ENCODE assay signal across 26 mouse cellular contexts in the genomic region with DNA sequence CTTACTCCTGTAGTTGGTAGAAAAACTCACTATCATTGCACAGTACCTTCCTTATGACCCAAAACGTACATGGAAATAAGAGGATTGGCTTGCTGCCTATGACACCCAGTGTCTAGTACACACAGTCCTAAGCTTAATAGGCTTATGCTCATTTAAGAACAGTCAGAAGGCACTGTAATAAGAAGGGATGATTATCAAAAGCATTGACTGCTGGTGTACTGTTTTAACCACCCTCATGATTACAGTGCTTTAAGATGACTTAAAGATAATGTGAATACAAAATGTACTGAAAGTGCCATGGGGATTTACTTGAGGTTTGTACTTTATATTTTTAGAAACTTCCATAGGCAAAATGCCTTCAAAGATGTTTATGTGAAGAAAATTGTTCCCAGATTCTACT.
"Had no signal": no experiment of that assay in that cellular context is flagged by ENCODE, and none has a peak within 500 bp of the region (broad histone marks: within the 10 kb centered on the region; RNA-seq: fewer than 3 reads in every experiment).

No protein-coding gene starts in this region.

- H3K27ac ChIP-seq: gastrocnemius, adult 2 months; heart, embryonic 10.5 days; hindbrain, embryonic 13.5 days; hindbrain, embryonic 15.5 days; hindbrain, postnatal 0 days; kidney, embryonic 15.5 days; kidney, postnatal 0 days; layer of hippocampus, adult 2 months; left cerebral cortex, adult 2 months; limb, embryonic 10.5 days; limb, embryonic 12.5 days; liver, embryonic 13.5 days; liver, embryonic 15.5 days had no signal

- H3K4me2 ChIP-seq: heart, embryonic 12.5 days; hindbrain, embryonic 13.5 days; hindbrain, embryonic 15.5 days; kidney, embryonic 15.5 days; limb, embryonic 12.5 days; liver, embryonic 11.5 days; liver, embryonic 13.5 days; liver, embryonic 15.5 days had no signal

- H3K4me1 ChIP-seq: heart, embryonic 10.5 days; heart, embryonic 12.5 days; hindbrain, embryonic 13.5 days; hindbrain, embryonic 15.5 days; kidney, embryonic 15.5 days; limb, embryonic 10.5 days; limb, embryonic 12.5 days; liver, embryonic 13.5 days; liver, embryonic 15.5 days had no signal

- H3K27me3 ChIP-seq: heart, embryonic 12.5 days; hindbrain, embryonic 13.5 days; hindbrain, embryonic 15.5 days; kidney, embryonic 15.5 days; limb, embryonic 12.5 days; liver, embryonic 13.5 days; liver, embryonic 15.5 days had no signal

- DNase-seq: gastrocnemius, adult 2 months; gastrocnemius, postnatal 10 days; gastrocnemius, postnatal 25 days; heart, adult 18-20 months; heart, postnatal 10 days; kidney, adult 11 months; kidney, adult 2 months; kidney, adult 9 months; kidney, postnatal 14 days; kidney, postnatal 36 days; liver; liver, embryonic 13.5 days had no signal

- H3K9me3 ChIP-seq: heart, embryonic 10.5 days; heart, embryonic 12.5 days; hindbrain, embryonic 13.5 days; hindbrain, embryonic 15.5 days; kidney, embryonic 15.5 days; limb, embryonic 10.5 days; limb, embryonic 12.5 days; liver, embryonic 13.5 days; liver, embryonic 15.5 days had no signal

- ATAC-seq: hindbrain, postnatal 0 days; intestine, embryonic 16.5 days had no signal

- H3K4me3 ChIP-seq: gastrocnemius, adult 2 months; heart, embryonic 10.5 days; heart, embryonic 12.5 days; hindbrain, embryonic 13.5 days; hindbrain, embryonic 15.5 days; kidney, embryonic 15.5 days; layer of hippocampus, adult 2 months; left cerebral cortex, adult 2 months; limb, embryonic 10.5 days; limb, embryonic 12.5 days; liver, embryonic 13.5 days; liver, embryonic 15.5 days had no signal

- H3K9ac ChIP-seq: heart, embryonic 12.5 days; hindbrain, embryonic 13.5 days; hindbrain, embryonic 15.5 days; kidney, embryonic 15.5 days; limb, embryonic 12.5 days; liver, embryonic 13.5 days; liver, embryonic 15.5 days had no signal

- H3K36me3 ChIP-seq: heart, embryonic 10.5 days; heart, embryonic 12.5 days; hindbrain, embryonic 13.5 days; hindbrain, embryonic 15.5 days; kidney, embryonic 15.5 days; limb, embryonic 10.5 days; limb, embryonic 12.5 days; liver, embryonic 13.5 days; liver, embryonic 15.5 days had no signal
